Mouse (Mus musculus): ENCODE results near the gene Surf6.
A peak's percentile ranks its signal among the peaks of the same experiment; 100 is the strongest.
"Not testable (repeated sequence)": the region's sequence is repeated elsewhere in the genome, so short reads cannot be mapped to it uniquely, and the experiment has no call there.

The Surf6 gene

GRCm38 (mm10) chr2:26913416-26914147 lies 10.9 kb upstream of the Surf6 start:
- DNase-seq (ENCODE audit: low spot score in 2 of 2): no peak

- DNase-seq (ENCODE audit: low spot score in 2 of 2): no peak
Observed at GRCm38 (mm10) chr2:26912253-26912770, 9.6 kb upstream of the Surf6 start.

- DNase-seq (ENCODE audit: low spot score in 2 of 2): peak in 1 of 2 experiments; percentile 56
Observed at GRCm38 (mm10) chr2:26910994-26911765, 8.5 kb upstream of the Surf6 start.

DNA sequence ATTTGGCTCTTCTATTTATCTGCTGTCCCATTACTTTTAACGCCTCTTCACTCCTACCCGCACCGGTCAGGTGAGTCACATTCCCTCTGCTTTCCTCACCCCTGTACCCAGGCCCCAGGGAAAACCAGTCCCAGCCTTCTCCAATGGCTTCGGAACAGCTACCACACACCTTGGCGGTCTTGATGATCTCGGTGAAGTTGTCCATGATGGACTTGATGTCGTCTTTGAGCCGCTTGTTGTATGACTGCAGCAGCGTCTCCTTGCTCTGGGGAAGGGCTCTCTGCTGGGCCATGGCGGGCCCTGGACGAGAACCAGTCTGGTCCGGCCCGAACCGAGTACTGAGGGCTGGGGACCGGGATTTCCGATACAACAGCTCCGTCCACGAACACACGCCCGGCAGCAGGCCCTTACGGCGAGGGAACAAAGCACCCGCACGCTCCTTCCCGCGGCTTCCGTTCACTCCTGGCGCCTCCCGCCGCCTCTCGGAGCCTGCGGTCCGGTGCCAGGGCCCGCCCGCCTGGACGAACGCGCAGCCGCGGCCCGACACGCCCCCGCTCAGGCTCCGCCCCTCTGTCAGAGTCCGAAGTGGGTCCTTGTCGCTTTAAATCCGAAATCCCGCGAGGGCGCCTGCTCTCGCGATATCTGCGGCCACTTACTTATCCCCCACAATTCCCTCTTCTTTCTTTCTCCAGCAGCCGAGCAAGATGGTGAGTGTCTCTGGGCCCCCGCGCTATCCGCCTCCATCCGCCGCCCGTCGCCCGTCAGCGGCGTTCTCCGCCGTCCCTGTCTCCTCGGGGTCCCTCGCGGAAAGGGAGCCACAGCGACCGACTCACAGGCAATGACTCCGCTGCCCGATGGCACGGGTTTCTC lies 7.7 kb upstream of the Surf6 start, which contains the start of the genes Med22 and Rpl7a:
TSS of gene Med22 (minus strand) at position 554 of the 870 bp plus-strand sequence.
TSS of gene Rpl7a (plus strand) at position 641 of the 870 bp plus-strand sequence.
- DNase-seq (ENCODE audit: low spot score in 2 of 2): peak; percentile 98 to 100

DNA sequence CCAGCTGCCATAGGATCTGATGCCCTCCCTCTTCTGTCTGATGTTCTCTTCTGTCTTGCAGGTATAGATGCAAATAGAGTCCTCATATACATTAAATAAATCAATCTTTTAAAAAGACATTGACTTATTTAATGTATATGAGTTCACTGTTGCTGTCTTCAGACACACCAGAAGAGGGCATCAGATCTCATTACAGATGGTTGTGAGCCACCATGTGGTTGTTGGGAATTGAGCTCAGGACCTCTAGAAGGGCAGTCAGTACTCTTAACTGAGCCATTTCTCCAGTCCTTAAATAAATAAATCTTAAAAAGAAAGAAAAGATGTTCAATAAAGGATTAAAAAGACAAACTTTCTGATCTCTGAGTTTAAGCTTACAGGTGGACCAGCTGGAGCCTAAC lies 6.7 kb upstream of the Surf6 start:
- no peak for DNase-seq (ENCODE audit: low spot score in 2 of 2)

DNA sequence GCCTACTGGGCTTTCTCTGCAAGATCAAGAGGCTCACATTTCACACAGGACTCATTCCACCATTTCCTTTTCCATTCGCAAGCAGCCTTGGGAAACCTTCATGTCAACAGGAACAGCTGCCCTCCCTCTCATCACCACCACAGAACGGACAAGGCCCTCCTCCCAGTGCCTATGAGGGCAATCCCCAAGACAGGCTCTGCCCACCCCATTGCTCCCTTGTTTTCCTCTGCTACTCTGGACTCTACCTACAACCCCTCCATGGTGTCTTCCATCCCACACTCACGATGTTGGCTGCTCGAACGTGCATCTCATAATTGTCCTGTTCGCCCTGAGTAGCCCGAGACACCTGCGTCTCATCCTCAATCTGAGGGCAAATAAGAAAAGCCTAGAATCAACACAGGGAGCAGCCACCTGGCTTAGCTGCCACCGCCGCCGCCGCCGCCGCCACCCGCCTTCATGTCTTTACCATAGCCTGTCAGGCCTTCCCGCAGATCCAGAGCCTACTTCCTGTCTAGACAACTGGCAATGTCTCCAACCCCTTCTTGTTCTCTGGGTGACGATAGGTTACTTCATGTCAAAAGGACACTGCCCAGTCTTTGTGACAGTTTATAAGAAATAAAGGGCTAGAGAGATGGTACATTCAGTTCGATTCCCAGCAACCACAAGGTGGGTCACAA lies 6.2 kb upstream of the Surf6 start:
- peak; percentile 26 to 36 for DNase-seq (ENCODE audit: low spot score in 2 of 2)

- peak in 1 of 2 experiments; percentile 44 for DNase-seq (ENCODE audit: low spot score in 2 of 2)
Observed at GRCm38 (mm10) chr2:26907109-26907508, 4.4 kb upstream of the Surf6 start.

GRCm38 (mm10) chr2:26906431-26906830 lies 3.8 kb upstream of the Surf6 start:
- DNase-seq (ENCODE audit: low spot score in 2 of 2): no peak

- DNase-seq (ENCODE audit: low spot score in 2 of 2): no peak
Observed at GRCm38 (mm10) chr2:26905936-26906335, 3.3 kb upstream of the Surf6 start.

GRCm38 (mm10) chr2:26903311-26903710 lies 632 bp upstream of the Surf6 start:
- DNase-seq (ENCODE audit: low spot score in 2 of 2): no peak

GRCm38 (mm10) chr2:26901834-26902400 lies 762 bp downstream of the Surf6 start:
- no peak for DNase-seq (ENCODE audit: low spot score in 2 of 2)

- DNase-seq (ENCODE audit: low spot score in 2 of 2): no peak
Observed at GRCm38 (mm10) chr2:26900731-26901130, 1.9 kb downstream of the Surf6 start.

DNA sequence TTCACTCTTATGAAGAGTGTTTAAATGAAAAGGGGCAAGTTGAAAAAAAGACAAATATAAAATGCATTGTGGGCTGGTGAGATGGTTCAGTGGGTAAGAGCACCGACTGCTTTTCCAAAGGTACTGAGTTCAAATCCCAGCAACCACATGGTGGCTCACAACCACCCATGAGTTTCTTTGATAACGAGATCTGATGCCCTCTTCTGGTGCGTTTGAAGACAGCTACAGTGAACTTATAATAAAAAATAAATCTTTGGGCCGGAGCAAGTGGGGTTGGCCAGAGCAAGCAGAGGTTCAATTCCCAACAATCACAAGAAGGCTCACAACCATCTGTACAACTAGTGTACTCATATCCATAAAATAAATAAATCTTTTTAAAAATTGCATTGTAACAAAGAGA lies 6.8 kb downstream of the Surf6 start:
- no peak for DNase-seq (ENCODE audit: low spot score in 2 of 2)

DNA sequence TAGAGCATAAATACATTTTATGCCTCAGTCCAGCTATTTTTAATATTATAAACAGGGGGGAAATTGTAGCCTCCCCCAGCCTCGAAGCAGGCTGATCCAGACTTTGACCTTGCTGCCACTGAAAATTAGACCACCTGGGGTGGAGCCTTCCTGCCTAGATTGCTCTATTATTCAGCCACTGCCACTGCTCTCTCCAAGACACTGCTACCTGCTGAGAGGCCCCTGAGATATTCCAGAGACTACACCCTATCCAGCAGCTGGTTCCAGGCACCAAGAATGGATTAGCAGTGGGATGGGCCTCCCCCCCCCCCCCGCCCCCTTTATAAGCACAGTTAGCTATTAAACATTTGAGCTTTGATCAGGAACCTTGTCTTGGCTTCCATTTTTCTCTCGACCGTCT lies 16.5 kb downstream of the Surf6 start:
- not testable (repeated sequence) for DNase-seq (ENCODE audit: low spot score in 2 of 2)

DNA sequence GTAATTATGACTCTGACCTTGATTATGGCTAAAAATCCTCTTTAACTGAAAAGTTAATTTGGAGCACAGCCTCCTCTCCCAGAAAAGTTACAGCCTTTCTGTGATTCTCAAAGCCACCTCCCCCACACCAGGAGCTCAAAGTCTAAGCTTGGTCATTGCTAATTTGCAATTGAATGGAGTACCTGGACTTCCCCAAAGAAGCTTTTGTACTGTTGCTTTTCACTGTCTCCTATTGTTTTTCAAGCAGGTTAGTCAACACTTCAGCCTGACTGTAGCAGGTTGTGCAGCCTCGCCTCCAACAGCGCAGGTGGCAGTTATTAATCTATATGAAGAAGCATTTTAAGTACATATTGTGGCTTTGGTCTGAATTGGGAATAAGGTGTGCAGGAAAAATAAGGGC lies 17.1 kb downstream of the Surf6 start:
- not testable (repeated sequence) for DNase-seq (ENCODE audit: low spot score in 2 of 2)

- DNase-seq (ENCODE audit: low spot score in 2 of 2): no peak
Observed at GRCm38 (mm10) chr2:26878571-26878970, 24.1 kb downstream of the Surf6 start.

GRCm38 (mm10) chr2:26870666-26871065 lies 32.0 kb downstream of the Surf6 start:
- DNase-seq (ENCODE audit: low spot score in 2 of 2): no peak

DNA sequence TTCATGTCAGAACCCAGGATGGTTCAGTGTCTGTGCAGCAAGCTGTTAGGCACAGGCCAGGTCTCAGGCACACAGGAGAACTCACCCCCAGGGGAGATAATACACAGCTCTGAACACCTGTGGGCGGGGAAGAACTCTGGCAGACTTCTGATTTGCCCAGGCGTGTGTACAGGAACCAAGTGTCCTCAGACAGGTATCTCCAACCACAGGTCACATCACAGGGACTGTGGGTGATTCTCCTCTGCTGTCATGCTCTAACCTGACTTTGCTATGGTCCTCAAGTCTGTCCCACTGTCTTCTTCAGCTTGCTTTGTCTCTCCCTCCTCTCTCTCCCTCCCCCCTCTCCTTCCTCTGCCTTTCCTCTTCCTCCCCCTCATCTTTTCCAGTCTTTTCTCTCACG lies 37.8 kb downstream of the Surf6 start, which contains the start of gene Abo:
TSS of gene Abo (minus strand) at position 101 of the 400 bp plus-strand sequence.
- DNase-seq (ENCODE audit: low spot score in 2 of 2): no peak

GRCm38 (mm10) chr2:26862856-26863255 lies 39.8 kb downstream of the Surf6 start:
- no peak for DNase-seq (ENCODE audit: low spot score in 2 of 2)

GRCm38 (mm10) chr2:26847706-26848105 lies 55.0 kb downstream of the Surf6 start:
- DNase-seq (ENCODE audit: low spot score in 2 of 2): peak in 1 of 2 experiments; percentile 43
